21 mouse cellular contexts compared by ENCODE assay signal in genomic region chr8:77284473-77284872, GRCm38 (mm10).
DNase-seq lines count a peak whose midpoint lies in the region; ATAC-seq and TF ChIP-seq lines count a peak whose summit lies in the region.
"Had no signal": no experiment of that assay in that cellular context is flagged by ENCODE, and none has a peak within 500 bp of the region (broad histone marks: within the 10 kb centered on the region; RNA-seq: fewer than 3 reads in every experiment).

No protein-coding gene starts in this region.

- ATAC-seq in CD4-positive, CD25-positive, alpha-beta regulatory T cell, adult 4 months = peak; percentile 19
- 0 out of 2 replicates have a peak, but pooled peaks have one; percentile 37 for ATAC-seq in megakaryocyte progenitor cell, adult 5-6 weeks (replicated peaks; ENCODE audit: poor library complexity)
- ATAC-seq: forebrain, postnatal 0 days; hindbrain, embryonic 16.5 days; inflammation-experienced regulatory T-cells, adult 6 months had no signal

- peak; percentile 30 for TF ChIP-seq CTCF in layer of hippocampus, adult 2 months (conservative IDR thresholded peaks at IDR 0.05)

- H3K27ac ChIP-seq in layer of hippocampus, adult 2 months = no peak overlapping the region
- H3K27ac ChIP-seq: embryonic facial prominence, embryonic 12.5 days; forebrain, embryonic 12.5 days; hindbrain, embryonic 12.5 days had no signal

- H3K4me3 ChIP-seq in layer of hippocampus, adult 2 months = no peak overlapping the region
- H3K4me3 ChIP-seq: embryonic facial prominence, embryonic 12.5 days; forebrain, embryonic 12.5 days; heart, embryonic 12.5 days; hindbrain, embryonic 12.5 days had no signal

- no peak for DNase-seq in layer of hippocampus, adult 2 months (ENCODE audit: low spot score in 2 of 2)
- no peak for DNase-seq in layer of hippocampus, postnatal 14 days (ENCODE audit: low spot score in 2 of 2)
- DNase-seq in 3T3-L1 (ENCODE audit: low read depth, low spot score) = peak; percentile 48
- DNase-seq in cerebellum, adult 11-12 months = no peak
- DNase-seq in embryo, embryonic 10.5 days (ENCODE audit: low spot score) = no peak
- DNase-seq: adrenal gland, adult 8-10 months; adrenal gland, postnatal 36 days; B cell, adult 2 months; cerebellum, adult 8-10 months; cerebellum, postnatal 14 days; forebrain, postnatal 0 days; gastrocnemius, postnatal 14 days; heart, postnatal 36 days had no signal
